Mouse (Mus musculus): ENCODE data around the gene Zc3h12a. TPM values are rescaled to one million over a fixed set of nuclear protein-coding genes. Genes with fewer than 3 reads are reported as not detected.

Gene Zc3h12a
- total RNA-seq (2023), result 209 TPM

DNA sequence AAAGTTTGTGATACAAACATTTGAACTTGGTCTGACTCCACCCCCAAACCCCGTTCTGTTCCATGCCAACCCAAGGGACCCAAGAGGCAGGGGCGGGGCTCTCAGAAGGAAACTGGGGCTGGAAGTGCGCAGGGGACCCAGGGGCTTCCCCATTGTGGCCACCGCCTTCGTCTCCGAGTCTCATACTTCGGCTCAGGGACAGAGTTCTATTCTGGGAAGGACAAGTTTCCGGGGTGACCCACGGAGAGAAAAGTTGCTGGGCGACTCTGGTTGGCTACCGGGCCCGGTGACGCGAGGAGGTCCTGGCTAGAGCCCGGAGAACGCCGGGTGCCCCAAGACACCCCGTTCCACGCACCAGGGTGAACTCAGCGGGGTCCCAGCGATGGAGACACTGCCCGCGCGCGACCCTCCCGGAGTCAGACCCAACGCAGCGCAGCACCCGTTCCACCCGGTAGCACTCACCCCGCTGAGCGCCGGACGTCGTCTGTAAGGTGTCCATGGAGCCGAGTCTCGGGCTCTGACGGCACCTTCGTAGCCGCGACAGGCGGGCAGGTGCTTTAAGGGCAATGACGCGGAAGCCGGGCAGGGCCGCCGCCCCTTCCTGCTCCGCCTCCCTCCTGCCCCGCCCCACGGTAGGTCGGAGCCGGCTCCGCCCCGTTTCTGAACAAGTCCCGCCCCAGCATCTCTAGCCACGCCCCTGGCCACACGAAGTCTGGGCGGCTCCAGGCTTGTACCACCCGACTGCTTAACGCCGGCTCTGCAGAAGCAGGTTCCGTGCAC is at the start of gene Zc3h12a:
Gene Zc3h12a, minus strand, starts transcription at position 536 of the 780 bp plus-strand sequence.

DNA sequence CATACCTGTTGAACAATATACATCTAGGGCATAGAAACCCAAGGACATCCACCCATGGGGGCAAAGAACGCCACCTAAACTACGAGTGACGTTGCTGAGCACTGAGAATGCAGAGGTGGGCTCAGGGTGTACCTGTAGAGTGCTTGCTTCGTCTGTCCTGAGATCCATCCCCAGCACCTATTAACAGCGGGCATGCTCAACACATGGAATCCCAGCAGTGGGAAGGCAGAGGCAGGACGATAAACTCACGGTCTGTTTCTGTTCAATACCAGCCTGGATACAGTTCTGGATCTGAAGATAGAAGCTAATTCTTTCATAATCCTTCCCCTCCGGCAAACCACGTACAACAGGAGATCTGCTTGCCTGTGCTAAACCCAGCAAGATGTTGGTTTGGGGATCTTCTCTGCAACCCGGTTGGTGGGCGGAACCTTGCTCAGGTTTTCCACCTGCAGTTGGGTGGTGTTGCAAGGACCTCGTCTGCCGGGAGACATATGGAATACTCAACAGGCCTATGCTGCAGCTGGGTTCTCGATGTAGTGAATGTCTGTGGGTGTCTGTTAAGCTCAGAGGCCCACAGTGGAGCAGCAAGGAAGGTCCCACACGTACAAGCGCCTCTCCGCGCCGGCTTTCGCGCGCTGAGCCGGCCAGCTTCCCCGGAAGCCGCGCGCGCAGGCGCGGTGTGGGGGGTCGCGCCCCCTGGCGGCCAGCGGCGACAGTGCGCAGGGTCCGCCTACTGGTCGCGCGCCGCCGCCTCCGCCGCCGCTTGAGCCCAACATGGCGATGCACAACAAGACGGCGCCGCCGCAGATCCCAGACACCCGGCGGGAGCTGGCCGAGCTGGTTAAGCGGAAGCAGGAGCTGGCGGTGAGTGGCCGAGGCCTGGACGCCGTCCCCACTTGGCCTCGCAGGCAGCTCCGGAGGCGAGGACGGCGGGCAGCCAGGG is 43.0 kb downstream of the Zc3h12a start, which contains the start of gene Meaf6:
Gene Meaf6, plus strand, starts transcription at position 732 of the 943 bp plus-strand sequence.

Other genes with a start within 250 kb of the Zc3h12a start
- gene Epha10, start 246.9 kb downstream of the Zc3h12a start, total RNA-seq (2023), result not detected
- 22.6 TPM for gene 9930104L06Rik, start 190.8 kb downstream of the Zc3h12a start, total RNA-seq (2023)
- 1.8 TPM for gene Cdca8, start 188.5 kb downstream of the Zc3h12a start, total RNA-seq (2023)
- 1.7 TPM for gene Rspo1, start 141.4 kb downstream of the Zc3h12a start, total RNA-seq (2023)
- 74.6 TPM for gene Gnl2, start 111.3 kb downstream of the Zc3h12a start, total RNA-seq (2023)
- not detected for gene Dnali1, start 62.1 kb downstream of the Zc3h12a start, total RNA-seq (2023)
- 48.1 TPM for gene Snip1, start 61.2 kb downstream of the Zc3h12a start, total RNA-seq (2023)
- gene Meaf6, start 42.7 kb downstream of the Zc3h12a start, total RNA-seq (2023), result 53.4 TPM